Mouse (Mus musculus) midbrain, postnatal 0 days (tissue): ENCODE data around the gene Sf3a2. TPM values are rescaled to one million over a fixed set of nuclear protein-coding genes. Genes with fewer than 3 reads are reported as not detected.
A peak's percentile ranks its signal among the peaks of the same experiment; 100 is the strongest.

ENCODE experiments used
- ATAC-seq: fragments of 200-750 bp; cut with Nextera tagmentation; 2 replicates; pipeline ENCODE4 v1.8.0; 2017; ENCODE audit warnings: moderate number of reproducible peaks, mild to moderate bottlenecking, moderate TSS enrichment, moderate library complexity; ENCODE audit not compliant: low FRiP score
- DNase-seq: peaks from one replicate; pipeline ENCODE4 v3.0.0-alpha.2; 2015; ENCODE audit warnings: low spot score
- H3K27ac ChIP-seq: fragments of 300-500 bp; sonication (generic); 2 replicates; pipeline ENCODE4 v1.5.1; 2014; ENCODE audit warnings: low read depth, mild to moderate bottlenecking, low read length, mixed read lengths
- H3K27me3 ChIP-seq: fragments of 300-500 bp; sonication (generic); 2 replicates; pipeline ENCODE4 v1.6.1; 2014; ENCODE audit warnings: low read length, control low read depth, mixed read lengths; ENCODE audit not compliant: insufficient read depth
- H3K36me3 ChIP-seq: fragments of 300-500 bp; sonication (generic); 2 replicates; pipeline ENCODE4 v1.6.1; 2014; ENCODE audit warnings: low read length, control low read depth, mixed read lengths; ENCODE audit not compliant: insufficient read depth
- H3K4me1 ChIP-seq: fragments of 300-500 bp; sonication (generic); 2 replicates; pipeline ENCODE4 v1.6.1; 2014; ENCODE audit warnings: mild to moderate bottlenecking, control low read depth, antibody characterized with exemption, low read length, mixed read lengths; ENCODE audit not compliant: insufficient read depth
- H3K4me2 ChIP-seq: fragments of 300-500 bp; sonication (generic); 2 replicates; pipeline ENCODE4 v1.6.1; 2014; ENCODE audit warnings: low read depth, mild to moderate bottlenecking, low read length, mixed read lengths; ENCODE audit not compliant: poor library complexity, severe bottlenecking
- H3K4me3 ChIP-seq: fragments of 300-500 bp; sonication (generic); 2 replicates; pipeline ENCODE4 v1.5.1; 2014; ENCODE audit warnings: low read depth, mild to moderate bottlenecking, low read length, moderate library complexity
- H3K9ac ChIP-seq: fragments of 300-500 bp; sonication (generic); replicated peaks from 2 replicates; pipeline ENCODE4 v1.6.1; 2014; ENCODE audit warnings: mild to moderate bottlenecking, low read length, moderate library complexity, mixed read lengths; ENCODE audit not compliant: poor library complexity, severe bottlenecking
- H3K9me3 ChIP-seq: fragments of 300-500 bp; sonication (generic); 2 replicates; pipeline ENCODE4 v1.6.1; 2016; ENCODE audit warnings: low read length, control low read depth
- CTCF ChIP-seq: IDR thresholded peaks from 2 replicates; pipeline ENCODE4 v1.5.1; 2016; ENCODE audit warnings: antibody characterized with exemption, mild to moderate bottlenecking
- WGBS: fragments of 180-500 bp; shearing (Covaris S2); extraction: QIAGEN DNeasy Blood & Tissue Kit; methylation state at CpG from one replicate; pipeline ENCODE4 v1.1.7; 2014; 5-methylcytosine and 5-hydroxymethylcytosine counted together
- polyA plus RNA-seq: library from polyadenylated mRNA; unstranded; fragments of >200 nt; fragmentation: Nextera tagmentation; extraction: Ambion mirVana; gene quantifications from 2 replicates; pipeline ENCODE4 v1.2.1, GENCODE M21; 2015
- total RNA-seq: library from RNA; depleted of rRNA; stranded (reverse); fragments of >200 nt; gene quantifications from 2 replicates; pipeline ENCODE4 v1.2.3, GENCODE M21; 2014

The Sf3a2 gene
- total and polyA plus RNA-seq, 2 experiments from 2014 or later = 18.3 to 64.3 TPM

DNA sequence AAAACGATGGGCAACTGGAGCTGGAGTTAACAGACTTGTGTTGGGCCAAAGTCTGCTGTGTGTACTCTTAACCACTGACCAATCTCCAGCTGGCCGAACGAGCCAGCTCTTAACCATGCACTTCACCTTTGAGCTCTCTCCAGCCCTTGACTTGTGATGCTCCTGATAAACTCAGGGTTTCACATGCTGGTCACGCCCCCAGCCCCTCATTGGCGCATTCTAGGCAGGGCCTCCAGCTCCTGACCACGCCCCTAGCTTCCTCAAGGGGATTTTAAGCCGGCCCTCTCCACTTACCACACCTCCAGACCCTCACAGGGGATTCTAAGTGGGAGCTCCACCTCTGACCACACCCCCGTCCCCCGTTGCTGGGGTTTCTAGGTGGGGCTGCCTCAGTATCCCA lies 33.1 kb downstream of the Sf3a2 start:
- H3K4me3 ChIP-seq = no peak overlapping the region
- H3K4me2 ChIP-seq = no peak overlapping the region
- H3K4me1 ChIP-seq = peaks cover 6% of the 10 kb centered on the region; the same call in 1 of the 2 replicates
- H3K27me3 ChIP-seq = no peaks in the 10 kb centered on the region
- H3K9me3 ChIP-seq = no peaks in the 10 kb centered on the region
- DNase-seq = peak; percentile 36
- no peak for ATAC-seq
- no peak overlapping the region for H3K27ac ChIP-seq
- no peak overlapping the region for H3K9ac ChIP-seq
- 6% methylated on average over 9 of the region's 9 CpGs for WGBS
- TF ChIP-seq CTCF = no peak
- H3K36me3 ChIP-seq = peaks cover 25% of the 10 kb centered on the region

DNA sequence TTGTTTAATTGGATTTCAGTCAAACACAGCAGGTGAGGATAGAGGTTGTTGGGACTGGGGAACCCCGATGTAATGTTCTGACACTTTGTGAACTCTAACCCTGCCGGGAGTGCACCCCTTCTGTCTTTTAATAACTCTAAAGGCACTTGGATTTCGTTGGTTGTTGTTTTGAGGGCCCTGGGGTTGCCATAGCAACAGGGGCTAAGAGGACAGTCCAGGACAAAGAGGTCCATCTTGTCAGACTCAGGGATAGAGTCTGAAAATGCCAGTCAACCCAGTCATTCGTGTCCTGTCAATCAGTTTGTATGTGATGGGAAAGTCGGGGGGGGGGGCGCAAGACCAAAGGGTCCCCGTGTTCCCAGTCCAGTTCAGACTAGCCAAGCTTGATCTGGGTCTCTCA lies 34.8 kb downstream of the Sf3a2 start:
- Histone ChIP-seq H3K4me2 (no peak overlapping the region), H3K27me3 (no peaks in the 10 kb centered on the region), H3K27ac (no peak overlapping the region), H3K4me3 (no peak overlapping the region), H3K9me3 (no peaks in the 10 kb centered on the region), H3K9ac (no peak overlapping the region), H3K4me1 (peaks cover 2% of the 10 kb centered on the region; the same call in 1 of the 2 replicates), H3K36me3 (peaks cover 25% of the 10 kb centered on the region)
- no peak for TF ChIP-seq CTCF
- DNase-seq (no peak), ATAC-seq (no peak)
- 34% methylated on average over 7 of the region's 7 CpGs for WGBS

DNA sequence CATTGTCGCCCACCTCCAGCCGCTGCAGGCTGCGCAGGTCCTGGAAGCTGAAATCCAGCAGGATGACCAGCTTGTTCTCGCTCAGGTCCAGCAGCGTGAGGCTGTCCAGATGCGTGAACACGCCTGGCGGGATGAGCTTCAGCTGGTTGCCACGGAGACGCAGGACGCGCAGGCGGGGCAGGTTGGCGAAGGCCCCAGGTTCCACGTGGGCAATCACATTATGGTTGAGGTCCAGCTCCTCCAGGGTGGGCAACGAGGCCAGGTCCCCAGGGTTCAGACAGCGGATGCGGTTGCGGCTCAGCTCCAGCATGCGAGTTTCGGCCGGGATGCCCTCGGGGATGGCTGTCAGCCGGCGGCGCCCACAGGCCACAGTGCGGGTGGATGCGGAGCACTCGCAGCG lies 37.6 kb downstream of the Sf3a2 start:
- no peak for TF ChIP-seq CTCF
- Histone ChIP-seq H3K27ac (no peak overlapping the region), H3K36me3 (peaks cover 12% of the 10 kb centered on the region), H3K9ac (no peak overlapping the region), H3K4me3 (no peak overlapping the region), H3K4me1 (no peaks in the 10 kb centered on the region), H3K4me2 (no peak overlapping the region), H3K9me3 (no peaks in the 10 kb centered on the region), H3K27me3 (no peaks in the 10 kb centered on the region)
- 54% methylated on average over 30 of the region's 30 CpGs for WGBS
- DNase-seq (no peak), ATAC-seq (no peak)

GRCm38 (mm10) chr10:80836949-80837379 lies 39.0 kb downstream of the Sf3a2 start:
- Histone ChIP-seq H3K4me2 (no peak overlapping the region), H3K9ac (no peak overlapping the region), H3K27me3 (no peaks in the 10 kb centered on the region), H3K27ac (no peak overlapping the region), H3K4me1 (no peaks in the 10 kb centered on the region), H3K9me3 (no peaks in the 10 kb centered on the region), H3K36me3 (peaks cover 11% of the 10 kb centered on the region), H3K4me3 (no peak overlapping the region)
- TF ChIP-seq CTCF = no peak
- ATAC-seq (no peak), DNase-seq (no peak)
- 47% methylated on average over 7 of the region's 7 CpGs for WGBS

GRCm38 (mm10) chr10:80837827-80838226 lies 39.8 kb downstream of the Sf3a2 start:
- WGBS = 17% methylated on average over 2 of the region's 2 CpGs
- DNase-seq (no peak), ATAC-seq (no peak)
- no peak overlapping the region for H3K9ac ChIP-seq
- peaks cover 11% of the 10 kb centered on the region for H3K36me3 ChIP-seq
- H3K9me3 ChIP-seq = no peaks in the 10 kb centered on the region
- no peaks in the 10 kb centered on the region for H3K4me1 ChIP-seq
- H3K4me2 ChIP-seq = no peak overlapping the region
- no peak overlapping the region for H3K27ac ChIP-seq
- H3K4me3 ChIP-seq = no peak overlapping the region
- no peak for TF ChIP-seq CTCF
- no peaks in the 10 kb centered on the region; the same call in 1 of the 2 replicates for H3K27me3 ChIP-seq

DNA sequence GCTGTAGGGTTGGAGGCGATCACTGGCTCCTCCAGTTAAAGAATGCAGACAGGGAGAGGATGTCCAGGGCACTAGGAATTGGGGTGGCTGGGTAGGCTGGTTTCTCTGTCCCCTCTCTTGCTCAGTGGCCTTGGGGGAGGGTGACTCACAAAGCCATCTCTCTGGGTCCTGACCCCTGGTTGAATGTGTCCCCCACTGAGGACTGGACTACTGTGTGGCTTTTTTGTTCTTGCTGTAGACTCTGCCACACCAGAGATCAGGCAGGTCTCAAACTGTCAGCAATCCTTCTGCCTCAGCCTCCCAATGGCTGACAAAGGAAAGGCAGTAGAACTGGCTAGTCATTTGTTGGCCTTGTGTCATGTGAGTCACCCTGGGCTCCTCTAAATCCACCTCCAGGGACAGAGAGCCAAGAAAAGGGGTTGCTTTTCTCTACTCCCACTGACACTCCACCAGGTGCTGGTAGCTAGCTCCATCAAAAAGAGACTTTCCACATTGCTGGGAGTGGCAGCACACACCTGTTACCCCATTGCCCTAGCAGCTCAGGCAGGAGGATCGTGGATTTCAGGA lies 40.4 kb downstream of the Sf3a2 start:
- no peak overlapping the region for H3K4me2 ChIP-seq
- no peaks in the 10 kb centered on the region for H3K9me3 ChIP-seq
- TF ChIP-seq CTCF = no peak
- no peak for ATAC-seq
- no peaks in the 10 kb centered on the region; the same call in 1 of the 2 replicates for H3K27me3 ChIP-seq
- H3K27ac ChIP-seq = no peak overlapping the region
- peaks cover 9% of the 10 kb centered on the region for H3K36me3 ChIP-seq
- no peaks in the 10 kb centered on the region for H3K4me1 ChIP-seq
- no peak overlapping the region for H3K4me3 ChIP-seq
- 73% methylated on average over 2 of the region's 2 CpGs for WGBS
- H3K9ac ChIP-seq = no peak overlapping the region
- no peak for DNase-seq
